Mouse (Mus musculus): Measurements from ENCODE around the gene Cep170b. TPM values are rescaled to one million over a fixed set of nuclear protein-coding genes. Genes with fewer than 3 reads are reported as not detected.

Gene Cep170b
- total and polyA plus RNA-seq, 2 experiments from 2014 or later, result 2.4 to 17.6 TPM

DNA sequence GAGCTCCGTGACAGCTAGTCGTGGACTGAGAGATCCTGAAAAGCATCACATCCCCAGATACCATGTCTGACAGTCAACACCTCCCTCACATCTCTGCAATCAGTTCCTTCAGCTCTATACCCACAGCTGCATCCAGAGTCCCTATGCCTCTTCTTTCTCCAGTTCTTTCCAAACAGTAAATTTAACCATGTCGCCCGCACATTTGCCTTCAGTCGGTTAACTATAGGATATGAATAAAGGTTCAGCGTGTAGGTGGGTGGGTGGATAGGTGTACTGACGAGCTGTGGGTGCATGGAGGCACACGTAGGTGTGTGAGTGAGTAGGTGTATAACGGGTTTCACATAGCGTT is 26.2 kb upstream of the Cep170b start:
- no peak for ATAC-seq (ENCODE audit: insufficient read depth, low read depth)
- no peak for DNase-seq (ENCODE audit: low spot score)
- H3K9ac ChIP-seq (replicated peaks; ENCODE audit: low read depth, low read length), result peak overlapping the region; percentile 91
- peaks cover 15% of the 10 kb centered on the region for H3K4me1 ChIP-seq (ENCODE audit: control insufficient read depth, insufficient read depth)
- H3K27me3 ChIP-seq (ENCODE audit: control insufficient read depth, insufficient read depth, low read length), result no peaks in the 10 kb centered on the region
- no peak for TF ChIP-seq CTCF (IDR thresholded peaks at IDR 0.05; ENCODE audit: low read depth)
- no peak for TF ChIP-seq EP300 (IDR thresholded peaks at IDR 0.05; ENCODE audit: low read depth)
- peak overlapping the region; percentile 92 for H3K4me2 ChIP-seq (ENCODE audit: low read depth, low read length)
- H3K36me3 ChIP-seq (replicated peaks; ENCODE audit: control insufficient read depth, insufficient read depth, low read length), result no peaks in the 10 kb centered on the region
- no peaks in the 10 kb centered on the region for H3K9me3 ChIP-seq (replicated peaks; ENCODE audit: control insufficient read depth, low read length)
- WGBS, result 76% methylated on average over 10 of the region's 10 CpGs
- H3K4me3 ChIP-seq (ENCODE audit: low read depth, low read length), result peak overlapping the region; percentile 76; the same call in 1 of the 2 replicates
- H3K27ac ChIP-seq (ENCODE audit: low read depth), result peak overlapping the region; percentile 90

DNA sequence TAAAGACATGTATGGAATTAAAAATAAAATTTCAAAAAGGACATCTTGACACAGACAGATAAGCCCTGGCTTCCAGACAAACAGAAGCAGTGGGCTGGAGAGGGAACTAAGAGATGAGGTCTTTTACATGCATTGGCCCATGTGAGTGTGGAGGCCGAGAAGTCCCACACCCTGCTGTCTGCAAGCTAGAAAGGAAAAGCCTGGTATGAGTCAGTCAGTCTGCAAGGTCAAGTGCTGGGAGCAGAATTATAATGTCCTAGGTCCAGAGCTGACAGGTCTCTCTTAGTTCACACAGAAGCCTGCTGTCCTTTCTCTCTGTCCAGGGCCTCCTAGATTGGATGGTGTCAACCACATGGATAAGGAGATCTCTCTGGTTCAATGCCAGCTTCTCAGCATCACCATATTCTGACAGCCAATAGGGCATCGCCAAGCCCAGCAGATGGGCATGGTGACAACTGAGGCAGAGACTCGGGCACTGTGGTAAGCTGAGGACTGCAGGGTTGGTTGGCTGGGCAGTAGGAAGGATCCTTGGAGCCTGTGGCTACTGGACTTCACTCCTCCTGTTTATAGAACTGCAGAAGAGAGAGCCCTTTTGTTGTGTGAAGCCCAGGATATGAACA is 23.3 kb upstream of the Cep170b start:
- Histone ChIP-seq H3K27me3 (ENCODE audit: control insufficient read depth, insufficient read depth, low read length) (0 out of 2 replicates have a peak, but pooled peaks cover 9% of the 10 kb centered on the region), H3K9me3 (replicated peaks; ENCODE audit: control insufficient read depth, low read length) (no peaks in the 10 kb centered on the region), H3K4me2 (ENCODE audit: low read depth, low read length) (no peak overlapping the region), H3K4me1 (ENCODE audit: control insufficient read depth, insufficient read depth) (peaks cover 15% of the 10 kb centered on the region), H3K4me3 (ENCODE audit: low read depth, low read length) (no peak overlapping the region), H3K36me3 (replicated peaks; ENCODE audit: control insufficient read depth, insufficient read depth, low read length) (no peaks in the 10 kb centered on the region), H3K9ac (replicated peaks; ENCODE audit: low read depth, low read length) (no peak overlapping the region), H3K27ac (ENCODE audit: low read depth) (no peak overlapping the region)
- WGBS, result 78% methylated on average over 3 of the region's 3 CpGs
- DNase-seq (ENCODE audit: low spot score) (no peak), ATAC-seq (ENCODE audit: insufficient read depth, low read depth) (no peak)
- TF ChIP-seq EP300 (IDR thresholded peaks at IDR 0.05; ENCODE audit: low read depth) (no peak), CTCF (IDR thresholded peaks at IDR 0.05; ENCODE audit: low read depth) (no peak)

DNA sequence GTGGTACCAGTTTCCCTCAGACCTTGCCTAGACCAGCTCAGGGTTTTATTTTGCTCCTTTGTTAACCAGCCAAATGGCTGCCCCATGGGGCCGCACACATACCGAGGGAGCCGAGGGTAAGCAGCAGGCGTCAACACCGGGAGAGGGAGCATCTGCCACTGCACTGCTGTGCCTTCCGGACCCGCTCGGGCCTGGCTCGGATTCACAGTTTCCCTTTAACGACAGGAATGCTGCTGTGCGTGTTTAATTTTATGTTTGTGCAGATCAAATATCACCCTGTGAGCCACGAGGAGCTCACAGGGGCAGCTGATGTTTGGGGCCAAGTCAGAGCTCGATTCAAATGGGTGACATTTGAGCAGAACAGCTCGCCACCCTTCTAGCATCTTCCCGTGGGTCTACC is 19.7 kb upstream of the Cep170b start:
- H3K4me2 ChIP-seq (ENCODE audit: low read depth, low read length), result peak overlapping the region; percentile 35
- 5% methylated on average over 15 of the region's 15 CpGs for WGBS
- TF ChIP-seq CTCF (IDR thresholded peaks at IDR 0.05; ENCODE audit: low read depth), result no peak
- TF ChIP-seq EP300 (IDR thresholded peaks at IDR 0.05; ENCODE audit: low read depth), result no peak
- H3K9me3 ChIP-seq (replicated peaks; ENCODE audit: control insufficient read depth, low read length), result no peaks in the 10 kb centered on the region
- no peak overlapping the region for H3K9ac ChIP-seq (replicated peaks; ENCODE audit: low read depth, low read length)
- DNase-seq (ENCODE audit: low spot score) (no peak), ATAC-seq (ENCODE audit: insufficient read depth, low read depth) (peak; percentile 36; the same call in 1 of the 2 replicates)
- H3K36me3 ChIP-seq (replicated peaks; ENCODE audit: control insufficient read depth, insufficient read depth, low read length), result no peaks in the 10 kb centered on the region
- H3K27me3 ChIP-seq (ENCODE audit: control insufficient read depth, insufficient read depth, low read length), result 0 out of 2 replicates have a peak, but pooled peaks cover 12% of the 10 kb centered on the region
- no peaks in the 10 kb centered on the region for H3K4me1 ChIP-seq (ENCODE audit: control insufficient read depth, insufficient read depth)
- H3K4me3 ChIP-seq (ENCODE audit: low read depth, low read length), result 0 out of 2 replicates have a peak overlapping the region, but pooled peaks have one; percentile 11
- no peak overlapping the region for H3K27ac ChIP-seq (ENCODE audit: low read depth)

DNA sequence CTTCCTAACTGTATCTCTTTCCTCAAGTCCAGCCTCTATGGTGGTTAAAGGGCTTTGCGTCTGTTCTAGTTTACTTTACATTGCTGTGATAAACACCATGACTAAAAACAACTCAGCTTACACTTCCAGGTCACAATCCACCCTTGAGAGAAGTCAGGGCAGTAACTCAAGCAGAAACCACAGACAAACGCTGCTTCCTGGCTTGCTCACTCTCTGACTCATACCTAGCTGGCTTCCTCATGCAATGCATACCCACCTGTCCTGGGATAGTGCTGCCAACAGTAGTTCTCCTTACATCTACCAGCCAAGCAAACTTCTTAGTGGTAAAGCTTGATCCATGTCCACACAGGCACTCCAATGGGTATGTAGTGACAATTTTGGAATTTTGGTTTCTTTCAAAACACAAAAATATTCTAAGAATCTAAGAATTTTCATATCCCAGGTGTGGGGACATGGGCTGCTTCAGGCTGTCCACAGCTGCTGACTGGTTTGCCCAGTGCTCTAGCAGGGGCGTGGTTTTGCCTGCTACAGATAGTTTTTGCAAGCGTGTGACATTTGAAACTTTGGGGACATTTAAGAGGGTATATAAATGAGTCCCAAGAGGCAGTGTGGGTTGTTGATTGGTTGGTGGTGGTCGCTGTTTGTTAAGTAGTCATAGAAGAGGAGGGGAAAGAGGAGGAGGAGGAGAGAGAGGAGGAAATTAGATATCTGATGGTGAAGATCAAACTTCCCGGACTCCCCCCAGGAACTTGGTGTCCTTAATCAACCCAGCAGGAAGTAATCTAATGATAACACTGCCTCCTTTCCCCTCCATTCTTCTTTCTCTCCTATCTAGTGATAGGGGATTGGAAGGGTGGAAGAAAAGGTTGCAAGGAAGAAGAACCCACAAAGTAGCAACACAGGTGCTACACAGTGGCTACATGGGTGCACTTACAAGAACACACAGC is 17.6 kb upstream of the Cep170b start:
- no peak for TF ChIP-seq CTCF (IDR thresholded peaks at IDR 0.05; ENCODE audit: low read depth)
- Histone ChIP-seq H3K4me2 (ENCODE audit: low read depth, low read length) (no peak overlapping the region), H3K36me3 (replicated peaks; ENCODE audit: control insufficient read depth, insufficient read depth, low read length) (no peaks in the 10 kb centered on the region), H3K9ac (replicated peaks; ENCODE audit: low read depth, low read length) (no peak overlapping the region), H3K27ac (ENCODE audit: low read depth) (no peak overlapping the region), H3K4me3 (ENCODE audit: low read depth, low read length) (no peak overlapping the region), H3K4me1 (ENCODE audit: control insufficient read depth, insufficient read depth) (no peaks in the 10 kb centered on the region), H3K27me3 (ENCODE audit: control insufficient read depth, insufficient read depth, low read length) (peaks cover 16% of the 10 kb centered on the region; the same call in 1 of the 2 replicates), H3K9me3 (replicated peaks; ENCODE audit: control insufficient read depth, low read length) (no peaks in the 10 kb centered on the region)
- DNase-seq (ENCODE audit: low spot score) (no peak), ATAC-seq (ENCODE audit: insufficient read depth, low read depth) (no peak)
- WGBS, result 51% methylated on average over 6 of the region's 6 CpGs

DNA sequence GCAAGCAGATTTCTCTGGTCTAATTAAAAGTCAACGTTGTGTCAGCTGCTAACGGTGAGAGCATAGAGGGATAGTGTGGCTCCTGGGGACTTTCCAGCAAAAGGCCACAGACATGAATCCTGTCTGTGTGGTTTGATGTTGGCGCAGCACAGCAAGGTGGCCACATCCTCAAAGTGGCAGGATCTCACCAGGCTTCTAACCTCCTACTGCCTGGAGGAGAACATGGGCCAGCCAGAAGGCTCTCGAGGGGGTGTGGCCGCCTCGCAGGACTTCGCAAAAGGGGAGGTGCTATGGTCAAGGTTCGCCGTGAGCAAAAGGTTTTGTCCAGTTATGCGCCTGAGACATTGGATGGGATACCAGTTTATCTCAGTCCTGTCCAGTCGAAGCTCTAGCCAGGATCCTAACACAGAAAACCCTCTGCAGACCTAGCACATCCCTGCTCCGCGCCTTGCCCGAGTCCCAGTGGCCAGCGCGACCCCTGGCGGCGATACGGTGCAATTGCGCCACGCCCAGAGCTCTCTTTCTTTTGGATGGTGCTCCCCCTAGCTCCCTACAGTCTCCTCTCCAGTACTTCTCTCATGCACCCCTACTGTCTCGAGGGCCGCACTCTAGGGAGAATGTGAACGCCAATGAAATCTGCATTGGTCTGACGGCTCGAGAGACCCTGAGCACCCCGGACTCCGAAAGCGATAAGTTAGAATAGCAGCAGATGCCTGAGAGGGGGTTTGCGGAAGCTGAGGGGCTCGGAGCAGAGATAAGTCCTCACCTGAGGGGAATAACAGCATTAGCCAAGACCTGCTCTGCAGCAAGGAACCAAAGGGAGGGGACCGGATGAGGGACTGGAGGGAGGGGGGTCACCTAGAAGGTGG is 13.3 kb upstream of the Cep170b start:
- DNase-seq (ENCODE audit: low spot score) (peak; percentile 84), ATAC-seq (ENCODE audit: insufficient read depth, low read depth) (peak; percentile 81)
- Histone ChIP-seq H3K27me3 (ENCODE audit: control insufficient read depth, insufficient read depth, low read length) (peaks cover 14% of the 10 kb centered on the region; the same call in 1 of the 2 replicates), H3K4me3 (ENCODE audit: low read depth, low read length) (no peak overlapping the region), H3K9ac (replicated peaks; ENCODE audit: low read depth, low read length) (no peak overlapping the region), H3K4me2 (ENCODE audit: low read depth, low read length) (peak overlapping the region; percentile 27; the same call in 1 of the 2 replicates), H3K27ac (ENCODE audit: low read depth) (no peak overlapping the region), H3K4me1 (ENCODE audit: control insufficient read depth, insufficient read depth) (no peaks in the 10 kb centered on the region), H3K9me3 (replicated peaks; ENCODE audit: control insufficient read depth, low read length) (no peaks in the 10 kb centered on the region), H3K36me3 (replicated peaks; ENCODE audit: control insufficient read depth, insufficient read depth, low read length) (no peaks in the 10 kb centered on the region)
- TF ChIP-seq EP300 (IDR thresholded peaks at IDR 0.05; ENCODE audit: low read depth) (no peak), CTCF (IDR thresholded peaks at IDR 0.05; ENCODE audit: low read depth) (peak; percentile 100)
- 10% methylated on average over 32 of the region's 32 CpGs for WGBS

Data from heart, postnatal 0 days (tissue).